Mouse (Mus musculus): ENCODE results near the gene Sh2d3c. TPM values are rescaled to one million over a fixed set of nuclear protein-coding genes. Genes with fewer than 3 reads are reported as not detected.
A peak's percentile ranks its signal among the peaks of the same experiment; 100 is the strongest.

Gene Sh2d3c
- polyA plus RNA-seq, 1 experiment from 2014 or later = 43.5 TPM

- WGBS = 66% methylated on average over 4 of the region's 4 CpGs
Observed at GRCm38 (mm10) chr2:32714987-32715425, 5.8 kb upstream of the Sh2d3c start.

GRCm38 (mm10) chr2:32718761-32719160 is 2.1 kb upstream of the Sh2d3c start:
- peaks cover 14% of the 10 kb centered on the region for H3K4me1 ChIP-seq (replicated peaks; ENCODE audit: control insufficient read depth, insufficient read depth, low read length)
- no peaks in the 10 kb centered on the region for H3K9me3 ChIP-seq (ENCODE audit: control insufficient read depth, low read length)
- peak; percentile 49; the same call in 1 of the 2 replicates for ATAC-seq (ENCODE audit: low FRiP score)
- 47% methylated on average over 9 of the region's 9 CpGs for WGBS
- H3K4me2 ChIP-seq (replicated peaks) = no peak overlapping the region
- no peak overlapping the region for H3K4me3 ChIP-seq (replicated peaks; ENCODE audit: low read length)
- H3K27ac ChIP-seq = 0 out of 2 replicates have a peak overlapping the region, but pooled peaks have one; percentile 14
- H3K36me3 ChIP-seq (replicated peaks; ENCODE audit: control insufficient read depth, insufficient read depth) = no peaks in the 10 kb centered on the region
- no peak overlapping the region for H3K9ac ChIP-seq
- peak; percentile 49 for DNase-seq (ENCODE audit: low spot score)
- no peaks in the 10 kb centered on the region for H3K27me3 ChIP-seq (ENCODE audit: control insufficient read depth, insufficient read depth, low read length)

More at GRCm38 (mm10) chr2:32714987-32715425, 5.8 kb upstream of the Sh2d3c start:
- Histone ChIP-seq H3K9ac (no peak overlapping the region), H3K27ac (no peak overlapping the region), H3K9me3 (ENCODE audit: control insufficient read depth, low read length) (no peaks in the 10 kb centered on the region), H3K4me2 (replicated peaks) (no peak overlapping the region), H3K36me3 (replicated peaks; ENCODE audit: control insufficient read depth, insufficient read depth) (peaks cover 16% of the 10 kb centered on the region), H3K4me1 (replicated peaks; ENCODE audit: control insufficient read depth, insufficient read depth, low read length) (peaks cover 20% of the 10 kb centered on the region), H3K27me3 (ENCODE audit: control insufficient read depth, insufficient read depth, low read length) (no peaks in the 10 kb centered on the region), H3K4me3 (replicated peaks; ENCODE audit: low read length) (no peak overlapping the region)
- DNase-seq (ENCODE audit: low spot score) = no peak
- no peak for ATAC-seq (ENCODE audit: low FRiP score)

GRCm38 (mm10) chr2:32720053-32720452 is 802 bp upstream of the Sh2d3c start:
- Histone ChIP-seq H3K4me3 (replicated peaks; ENCODE audit: low read length) (no peak overlapping the region), H3K9me3 (ENCODE audit: control insufficient read depth, low read length) (no peaks in the 10 kb centered on the region), H3K4me1 (replicated peaks; ENCODE audit: control insufficient read depth, insufficient read depth, low read length) (peaks cover 7% of the 10 kb centered on the region; the same call in 1 of the 2 replicates), H3K36me3 (replicated peaks; ENCODE audit: control insufficient read depth, insufficient read depth) (no peaks in the 10 kb centered on the region), H3K9ac (no peak overlapping the region), H3K27ac (no peak overlapping the region), H3K27me3 (ENCODE audit: control insufficient read depth, insufficient read depth, low read length) (no peaks in the 10 kb centered on the region), H3K4me2 (replicated peaks) (no peak overlapping the region)
- WGBS = 91% methylated on average over 3 of the region's 3 CpGs
- ATAC-seq (ENCODE audit: low FRiP score) (no peak), DNase-seq (ENCODE audit: low spot score) (no peak)

GRCm38 (mm10) chr2:32722046-32722445 is 1.2 kb downstream of the Sh2d3c start:
- no peak overlapping the region for H3K4me2 ChIP-seq (replicated peaks)
- 59% methylated on average over 6 of the region's 6 CpGs for WGBS

GRCm38 (mm10) chr2:32722581-32722980 is 1.7 kb downstream of the Sh2d3c start:
- no peak overlapping the region for H3K9ac ChIP-seq
- H3K27ac ChIP-seq = no peak overlapping the region
- H3K9me3 ChIP-seq (ENCODE audit: control insufficient read depth, low read length) = no peaks in the 10 kb centered on the region
- H3K4me2 ChIP-seq (replicated peaks) = no peak overlapping the region
- H3K36me3 ChIP-seq (replicated peaks; ENCODE audit: control insufficient read depth, insufficient read depth) = no peaks in the 10 kb centered on the region
- DNase-seq (ENCODE audit: low spot score) = no peak
- H3K4me3 ChIP-seq (replicated peaks; ENCODE audit: low read length) = no peak overlapping the region
- 77% methylated on average over 3 of the region's 3 CpGs for WGBS
- no peaks in the 10 kb centered on the region for H3K27me3 ChIP-seq (ENCODE audit: control insufficient read depth, insufficient read depth, low read length)
- peaks cover 7% of the 10 kb centered on the region; the same call in 1 of the 2 replicates for H3K4me1 ChIP-seq (replicated peaks; ENCODE audit: control insufficient read depth, insufficient read depth, low read length)
- no peak for ATAC-seq (ENCODE audit: low FRiP score)

More at GRCm38 (mm10) chr2:32722046-32722445, 1.2 kb downstream of the Sh2d3c start:
- Histone ChIP-seq H3K9ac (no peak overlapping the region), H3K4me3 (replicated peaks; ENCODE audit: low read length) (no peak overlapping the region), H3K9me3 (ENCODE audit: control insufficient read depth, low read length) (no peaks in the 10 kb centered on the region), H3K27me3 (ENCODE audit: control insufficient read depth, insufficient read depth, low read length) (no peaks in the 10 kb centered on the region), H3K27ac (no peak overlapping the region), H3K36me3 (replicated peaks; ENCODE audit: control insufficient read depth, insufficient read depth) (no peaks in the 10 kb centered on the region), H3K4me1 (replicated peaks; ENCODE audit: control insufficient read depth, insufficient read depth, low read length) (peaks cover 7% of the 10 kb centered on the region; the same call in 1 of the 2 replicates)
- DNase-seq (ENCODE audit: low spot score) (no peak), ATAC-seq (ENCODE audit: low FRiP score) (no peak)

- DNase-seq (ENCODE audit: low spot score) = no peak
- Histone ChIP-seq H3K9me3 (ENCODE audit: control insufficient read depth, low read length) (no peaks in the 10 kb centered on the region), H3K27ac (no peak overlapping the region), H3K4me1 (replicated peaks; ENCODE audit: control insufficient read depth, insufficient read depth, low read length) (peaks cover 5% of the 10 kb centered on the region; the same call in 1 of the 2 replicates), H3K27me3 (ENCODE audit: control insufficient read depth, insufficient read depth, low read length) (no peaks in the 10 kb centered on the region), H3K4me3 (replicated peaks; ENCODE audit: low read length) (no peak overlapping the region), H3K4me2 (replicated peaks) (no peak overlapping the region), H3K36me3 (replicated peaks; ENCODE audit: control insufficient read depth, insufficient read depth) (no peaks in the 10 kb centered on the region), H3K9ac (no peak overlapping the region)
- 82% methylated on average over 4 of the region's 4 CpGs for whole genome bisulfite sequencing
- ATAC-seq (ENCODE audit: low FRiP score) = no peak
Observed at GRCm38 (mm10) chr2:32724149-32724548, 3.3 kb downstream of the Sh2d3c start.

GRCm38 (mm10) chr2:32724832-32725790 is 4.3 kb downstream of the Sh2d3c start:
- H3K9ac ChIP-seq = no peak overlapping the region
- no peak for DNase-seq (ENCODE audit: low spot score)
- H3K27me3 ChIP-seq (ENCODE audit: control insufficient read depth, insufficient read depth, low read length) = no peaks in the 10 kb centered on the region
- H3K36me3 ChIP-seq (replicated peaks; ENCODE audit: control insufficient read depth, insufficient read depth) = no peaks in the 10 kb centered on the region
- H3K27ac ChIP-seq = no peak overlapping the region
- no peak overlapping the region for H3K4me2 ChIP-seq (replicated peaks)
- H3K9me3 ChIP-seq (ENCODE audit: control insufficient read depth, low read length) = no peaks in the 10 kb centered on the region
- no peak for ATAC-seq (ENCODE audit: low FRiP score)
- peaks cover 3% of the 10 kb centered on the region; the same call in 1 of the 2 replicates for H3K4me1 ChIP-seq (replicated peaks; ENCODE audit: control insufficient read depth, insufficient read depth, low read length)
- no peak overlapping the region for H3K4me3 ChIP-seq (replicated peaks; ENCODE audit: low read length)
- 81% methylated on average over 16 of the region's 16 CpGs for WGBS

GRCm38 (mm10) chr2:32727435-32727834 is 6.6 kb downstream of the Sh2d3c start:
- under 1% methylated on average over 16 of the region's 16 CpGs for WGBS
- ATAC-seq (ENCODE audit: low FRiP score) (peak; percentile 93), DNase-seq (ENCODE audit: low spot score) (peak; percentile 85)
- no peaks in the 10 kb centered on the region for H3K27me3 ChIP-seq (ENCODE audit: control insufficient read depth, insufficient read depth, low read length)
- peak overlapping the region; percentile 41; the same call in 1 of the 2 replicates for H3K9ac ChIP-seq
- H3K4me2 ChIP-seq (replicated peaks) = peak overlapping the region; percentile 48
- no peaks in the 10 kb centered on the region for H3K9me3 ChIP-seq (ENCODE audit: control insufficient read depth, low read length)
- H3K4me3 ChIP-seq (replicated peaks; ENCODE audit: low read length) = peak overlapping the region; percentile 24
- H3K4me1 ChIP-seq (replicated peaks; ENCODE audit: control insufficient read depth, insufficient read depth, low read length) = no peaks in the 10 kb centered on the region
- no peak overlapping the region for H3K27ac ChIP-seq
- H3K36me3 ChIP-seq (replicated peaks; ENCODE audit: control insufficient read depth, insufficient read depth) = no peaks in the 10 kb centered on the region

- WGBS = 53% methylated on average over 7 of the region's 7 CpGs
- Histone ChIP-seq H3K4me3 (replicated peaks; ENCODE audit: low read length) (peak overlapping the region; percentile 24), H3K4me1 (replicated peaks; ENCODE audit: control insufficient read depth, insufficient read depth, low read length) (no peaks in the 10 kb centered on the region), H3K27ac (no peak overlapping the region), H3K9me3 (ENCODE audit: control insufficient read depth, low read length) (no peaks in the 10 kb centered on the region), H3K4me2 (replicated peaks) (peak overlapping the region; percentile 48; the same call in 1 of the 2 replicates), H3K36me3 (replicated peaks; ENCODE audit: control insufficient read depth, insufficient read depth) (no peaks in the 10 kb centered on the region), H3K27me3 (ENCODE audit: control insufficient read depth, insufficient read depth, low read length) (no peaks in the 10 kb centered on the region), H3K9ac (peak overlapping the region; percentile 11; the same call in 1 of the 2 replicates)
- DNase-seq (ENCODE audit: low spot score) (no peak), ATAC-seq (ENCODE audit: low FRiP score) (no peak)
Observed at GRCm38 (mm10) chr2:32728463-32728862, 7.6 kb downstream of the Sh2d3c start.
